Mouse (Mus musculus) frontal cortex, adult 2 months (tissue): ENCODE data around the gene Zfp977. TPM values are rescaled to one million over a fixed set of nuclear protein-coding genes. Genes with fewer than 3 reads are reported as not detected.
"Not testable (repeated sequence)": the region's sequence is repeated elsewhere in the genome, so short reads cannot be mapped to it uniquely, and the experiment has no call there.

Experiments
- DNase-seq, 2 experiments: peaks; one replicate each; pipeline ENCODE4 v3.0.0; 2022; ENCODE audit warnings: low spot score in 1 of 2; ENCODE audit errors: extremely low spot score in 1 of 2
- polyA plus RNA-seq: library from polyadenylated mRNA; depleted of rRNA; stranded (reverse); fragments of >200 nt; gene quantifications from 2 replicates; pipeline ENCODE4 v1.2.3, GENCODE M21; 2012; rRNA removed

The Zfp977 gene
- polyA plus RNA-seq = 0.86 and 1.1 TPM in 2 replicates

DNA sequence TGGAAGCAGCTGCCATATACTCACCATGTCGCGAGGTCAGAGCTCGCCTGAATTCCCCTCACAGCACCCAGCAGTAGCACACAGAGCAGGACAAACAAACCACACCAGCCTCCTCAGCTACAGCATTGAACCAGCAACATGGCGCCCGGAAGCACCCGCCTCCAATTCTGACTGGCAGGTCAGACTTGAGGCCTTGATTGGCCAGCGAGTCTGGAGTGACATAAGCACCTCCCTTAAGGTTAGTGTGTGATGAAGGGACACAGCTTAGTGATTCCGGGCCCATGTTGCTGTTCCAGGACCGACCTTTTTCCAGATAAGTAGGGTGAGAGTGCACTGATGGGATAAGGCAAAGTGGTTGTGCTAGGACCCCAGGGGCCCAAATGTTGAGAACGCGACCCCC lies at the start of gene Zfp977:
TSS of gene Zfp977 (minus strand) at position 135 of the 400 bp plus-strand sequence.
- not testable (repeated sequence) for DNase-seq

GRCm38 (mm10) chr7:42631031-42631430 lies 38.7 kb upstream of the Zfp977 start:
- DNase-seq = not testable (repeated sequence)

DNA sequence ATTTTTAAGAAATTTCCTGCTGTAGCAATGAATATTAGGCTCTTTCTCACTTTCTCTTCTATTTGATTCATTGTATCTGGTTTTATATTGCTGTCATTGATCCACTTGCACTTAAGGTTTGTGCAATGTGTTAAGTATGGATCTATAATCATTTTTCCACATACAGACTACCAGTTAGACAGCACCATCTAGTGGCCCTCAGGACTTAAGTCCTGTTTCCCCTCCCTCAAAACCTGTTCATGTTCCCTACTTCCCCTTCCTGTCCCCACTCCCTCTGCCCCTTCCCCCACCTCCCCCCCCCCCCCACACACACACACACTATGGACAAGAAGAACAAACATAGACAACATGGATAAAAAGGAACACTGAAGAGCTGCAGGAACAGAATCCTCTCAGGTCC lies 3.3 kb upstream of the Zfp977 start:
- DNase-seq = not testable (repeated sequence)

GRCm38 (mm10) chr7:42591311-42591710 lies 1.0 kb downstream of the Zfp977 start:
- DNase-seq = not testable (repeated sequence)

DNA sequence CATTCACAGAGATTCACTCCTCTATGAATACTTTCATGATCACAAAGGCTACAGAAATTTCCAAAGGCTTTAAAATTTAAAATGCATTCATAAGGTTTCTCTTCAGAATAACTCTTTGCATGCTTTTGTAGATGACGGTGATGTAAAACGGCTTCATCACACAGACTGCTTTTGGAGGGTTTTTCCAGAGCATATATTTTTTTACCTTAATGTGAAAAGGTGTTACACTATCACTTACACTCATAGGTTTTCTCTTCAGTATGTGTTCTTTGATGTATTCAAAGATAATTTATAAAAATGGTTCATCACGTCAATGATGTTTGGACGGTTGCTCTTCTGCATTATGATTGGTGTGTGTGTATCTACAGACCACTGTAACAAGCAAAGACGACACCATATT lies 13.9 kb downstream of the Zfp977 start, which contains the start of gene Gm21028:
TSS of gene Gm21028 (minus strand) at position 101 of the 400 bp plus-strand sequence.
- DNase-seq = no peak

GRCm38 (mm10) chr7:42551766-42552165 lies 40.6 kb downstream of the Zfp977 start:
- DNase-seq = no peak

Other genes starting within 250 kb of the Zfp977 start
- gene 4933421I07Rik, start 144.4 kb downstream of the Zfp977 start, polyA plus RNA-seq = not detected in 2 replicates
- gene Zfp141, start 86.8 kb downstream of the Zfp977 start, polyA plus RNA-seq = 10.3 and 11.8 TPM in 2 replicates
- gene Gm21028, start 14.0 kb downstream of the Zfp977 start, polyA plus RNA-seq = not detected in 2 replicates
- gene Zfp976, start 50.0 kb upstream of the Zfp977 start, polyA plus RNA-seq = 1.6 and 2.0 TPM in 2 replicates
- gene Zfp975, start 100.2 kb upstream of the Zfp977 start, polyA plus RNA-seq = 4.4 and 4.8 TPM in 2 replicates
- gene Gm17067, start 134.5 kb upstream of the Zfp977 start, polyA plus RNA-seq = not detected in 2 replicates
- gene Vmn2r62, start 201.0 kb upstream of the Zfp977 start, polyA plus RNA-seq = not detected in 2 replicates